Mouse (Mus musculus) neural tube, embryonic 13.5 days (tissue): ENCODE measurements around the gene Akt1. TPM values are rescaled to one million over a fixed set of nuclear protein-coding genes. Genes with fewer than 3 reads are reported as not detected.

Experiments
- ATAC-seq: fragments of 200-750 bp; cut with Nextera tagmentation; 2 replicates; pipeline ENCODE4 v1.8.0; 2017; ENCODE audit warnings: low read depth, mild to moderate bottlenecking, moderate TSS enrichment, moderate library complexity
- H3K27ac ChIP-seq: fragments of 300-500 bp; sonication (generic); replicated peaks from 2 replicates; pipeline ENCODE4 v1.5.1; 2015; ENCODE audit warnings: moderate library complexity, mild to moderate bottlenecking, inconsistent platforms
- H3K27me3 ChIP-seq: fragments of 300-500 bp; sonication (generic); 2 replicates; pipeline ENCODE4 v1.6.1; 2015; ENCODE audit warnings: mild to moderate bottlenecking, inconsistent platforms
- H3K36me3 ChIP-seq: fragments of 300-500 bp; sonication (generic); 2 replicates; pipeline ENCODE4 v1.6.1; 2015; ENCODE audit warnings: mild to moderate bottlenecking, inconsistent platforms
- H3K4me1 ChIP-seq: fragments of 300-500 bp; sonication (generic); replicated peaks from 2 replicates; pipeline ENCODE4 v1.6.1; 2015; ENCODE audit warnings: inconsistent platforms
- H3K4me2 ChIP-seq: fragments of 300-500 bp; sonication (generic); 2 replicates; pipeline ENCODE4 v1.6.1; 2015; ENCODE audit warnings: inconsistent platforms, mild to moderate bottlenecking, moderate library complexity
- H3K4me3 ChIP-seq: fragments of 300-500 bp; sonication (generic); 2 replicates; pipeline ENCODE4 v1.5.1; 2015; ENCODE audit warnings: mild to moderate bottlenecking, inconsistent platforms
- H3K9ac ChIP-seq: fragments of 300-500 bp; sonication (generic); 2 replicates; pipeline ENCODE4 v1.6.1; 2015; ENCODE audit warnings: moderate library complexity, mild to moderate bottlenecking, inconsistent platforms
- H3K9me3 ChIP-seq: fragments of 300-500 bp; sonication (generic); 2 replicates; pipeline ENCODE4 v1.6.1; 2016; ENCODE audit warnings: inconsistent platforms
- WGBS: fragments of 180-500 bp; shearing (Covaris S2); methylation state at CpG from one replicate; pipeline ENCODE4 v1.1.7; 2015; 5-methylcytosine and 5-hydroxymethylcytosine counted together
- polyA plus RNA-seq: library from polyadenylated mRNA; unstranded; fragments of >200 nt; fragmentation: Nextera tagmentation; extraction: Ambion mirVana; gene quantifications from 2 replicates; pipeline ENCODE4 v1.2.1, GENCODE M21; 2015

The Akt1 gene
- polyA plus RNA-seq, 1 experiment from 2014 or later = 101 TPM

DNA sequence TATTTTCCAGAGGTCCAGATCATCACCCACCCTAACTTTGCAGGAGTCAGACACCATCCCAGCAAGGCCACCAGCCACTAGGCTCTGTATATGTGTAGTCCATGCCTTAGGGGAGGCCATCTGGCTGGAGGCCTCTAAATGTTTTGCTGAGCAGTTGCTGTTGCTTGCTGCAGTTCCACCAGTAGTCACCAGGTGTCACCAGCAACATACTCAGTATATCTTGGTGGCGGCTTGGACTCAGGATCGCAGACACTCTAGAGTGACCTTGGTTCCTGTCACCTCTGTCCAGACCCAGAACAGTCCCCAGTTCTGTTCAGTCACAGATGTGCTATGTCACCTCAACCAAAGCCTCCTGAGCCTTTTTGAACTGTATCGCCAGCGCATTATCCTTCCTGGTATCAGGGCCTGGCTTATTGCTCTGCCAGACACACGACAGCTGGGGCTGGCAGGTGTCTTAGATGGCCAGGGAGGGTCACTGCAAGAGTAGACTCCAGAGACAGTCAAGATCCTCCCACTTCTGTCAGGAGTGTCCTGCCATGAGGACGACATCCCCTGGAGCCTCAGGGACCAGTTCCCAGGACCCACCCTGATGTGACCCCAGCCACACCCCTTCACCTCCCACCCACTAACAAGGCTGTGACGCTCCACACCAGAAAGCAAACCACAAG lies 21.4 kb downstream of the Akt1 start:
- peak; percentile 51; the same call in 1 of the 2 replicates for ATAC-seq
- H3K36me3 ChIP-seq = peaks cover 96% of the 10 kb centered on the region
- no peak overlapping the region; the same call in 1 of the 2 replicates for H3K27ac ChIP-seq
- H3K9me3 ChIP-seq = no peaks in the 10 kb centered on the region
- H3K4me2 ChIP-seq = no peak overlapping the region
- WGBS = 48% methylated on average over 7 of the region's 7 CpGs
- no peak overlapping the region for H3K9ac ChIP-seq
- H3K4me1 ChIP-seq = peaks cover 12% of the 10 kb centered on the region
- H3K27me3 ChIP-seq = no peaks in the 10 kb centered on the region
- no peak overlapping the region for H3K4me3 ChIP-seq

DNA sequence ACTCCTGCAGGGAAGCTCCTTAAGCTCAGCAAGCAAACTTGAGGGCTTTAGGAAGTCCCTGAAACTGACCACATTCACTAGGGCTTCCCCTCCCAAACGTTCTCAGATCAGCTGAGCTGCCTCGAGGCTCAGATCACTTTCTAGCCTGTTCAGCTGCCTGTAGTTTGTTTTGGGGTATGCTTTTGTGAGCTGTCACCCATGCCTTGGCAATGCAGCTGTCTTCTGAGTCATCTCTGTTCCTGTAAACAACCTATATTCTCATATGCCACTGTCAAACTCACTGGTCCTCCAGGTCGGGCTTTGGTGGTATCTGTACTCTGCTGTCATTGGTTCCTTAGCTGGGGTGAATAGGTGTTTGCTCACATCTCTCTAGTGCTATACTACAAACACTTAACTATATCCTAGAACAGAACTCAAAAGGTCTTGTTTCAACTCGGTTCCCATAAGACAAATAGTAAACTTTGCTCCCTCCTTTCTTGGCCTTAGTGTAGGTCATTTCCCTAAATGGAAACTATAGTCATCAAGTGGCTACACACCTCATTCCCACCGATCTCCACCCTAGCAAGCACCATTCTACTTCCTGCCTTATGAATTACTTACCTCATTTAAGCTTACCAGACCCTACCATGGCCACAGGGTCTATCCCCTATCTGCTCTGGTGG lies 22.8 kb downstream of the Akt1 start:
- peaks cover 13% of the 10 kb centered on the region for H3K4me1 ChIP-seq
- no peak overlapping the region for H3K4me3 ChIP-seq
- H3K4me2 ChIP-seq = no peak overlapping the region
- H3K27ac ChIP-seq = no peak overlapping the region
- no peak for ATAC-seq
- H3K36me3 ChIP-seq = peaks cover 95% of the 10 kb centered on the region
- no peaks in the 10 kb centered on the region for H3K27me3 ChIP-seq
- no peak overlapping the region for H3K9ac ChIP-seq
- no peaks in the 10 kb centered on the region for H3K9me3 ChIP-seq
- 84% methylated on average over 5 of the region's 5 CpGs for WGBS

DNA sequence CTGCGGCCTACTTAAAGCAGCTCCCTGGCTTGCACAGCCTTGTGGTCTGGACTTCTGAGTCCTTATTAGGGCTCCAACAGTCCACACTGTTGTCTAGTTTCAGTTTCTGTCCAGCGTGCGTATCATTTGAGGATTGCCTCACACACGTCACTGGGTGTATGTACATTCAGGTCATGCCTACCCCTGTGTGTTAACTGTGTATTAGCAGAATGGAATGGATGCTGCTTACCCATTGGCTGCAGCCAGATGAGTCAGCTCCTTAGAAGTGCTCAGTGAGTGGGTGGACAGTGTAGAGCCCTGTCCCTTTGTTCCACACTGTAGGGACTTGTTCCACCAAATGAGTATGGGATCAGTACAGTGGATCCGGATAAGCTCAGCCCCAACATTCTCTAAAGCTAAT lies 26.6 kb downstream of the Akt1 start:
- Histone ChIP-seq H3K4me2 (no peak overlapping the region), H3K9me3 (no peaks in the 10 kb centered on the region), H3K27ac (no peak overlapping the region), H3K27me3 (no peaks in the 10 kb centered on the region), H3K36me3 (peaks cover 58% of the 10 kb centered on the region), H3K9ac (no peak overlapping the region), H3K4me1 (peaks cover 28% of the 10 kb centered on the region), H3K4me3 (no peak overlapping the region)
- no peak for ATAC-seq
- WGBS = 98% methylated on average over 5 of the region's 5 CpGs

DNA sequence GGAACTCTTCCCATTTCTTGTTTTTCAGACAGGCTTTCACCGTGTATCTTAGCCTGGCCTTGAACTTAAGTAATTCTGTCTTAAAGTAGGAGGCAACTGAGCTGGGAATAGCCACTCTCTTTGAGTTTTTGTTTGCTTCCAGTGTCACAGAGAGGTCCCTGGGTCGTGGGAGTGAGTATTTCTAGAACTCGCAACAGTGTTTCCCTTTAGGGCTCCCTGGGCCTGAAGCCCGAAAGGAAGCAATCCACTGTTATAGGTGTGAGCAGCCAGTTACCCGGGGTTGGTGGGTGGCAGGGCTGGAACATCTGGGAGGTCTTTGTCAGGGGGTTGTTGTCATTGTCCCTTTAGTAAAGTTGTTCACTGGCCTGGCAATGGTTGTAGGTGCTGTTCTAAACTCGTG lies 28.5 kb downstream of the Akt1 start:
- no peak overlapping the region for H3K27ac ChIP-seq
- ATAC-seq = no peak
- H3K4me3 ChIP-seq = peak overlapping the region; percentile 69
- H3K4me2 ChIP-seq = peak overlapping the region; percentile 93
- H3K4me1 ChIP-seq = peaks cover 28% of the 10 kb centered on the region
- H3K36me3 ChIP-seq = peaks cover 41% of the 10 kb centered on the region
- 48% methylated on average over 6 of the region's 6 CpGs for WGBS
- no peaks in the 10 kb centered on the region for H3K9me3 ChIP-seq
- no peaks in the 10 kb centered on the region for H3K27me3 ChIP-seq
- H3K9ac ChIP-seq = peak overlapping the region; percentile 76

DNA sequence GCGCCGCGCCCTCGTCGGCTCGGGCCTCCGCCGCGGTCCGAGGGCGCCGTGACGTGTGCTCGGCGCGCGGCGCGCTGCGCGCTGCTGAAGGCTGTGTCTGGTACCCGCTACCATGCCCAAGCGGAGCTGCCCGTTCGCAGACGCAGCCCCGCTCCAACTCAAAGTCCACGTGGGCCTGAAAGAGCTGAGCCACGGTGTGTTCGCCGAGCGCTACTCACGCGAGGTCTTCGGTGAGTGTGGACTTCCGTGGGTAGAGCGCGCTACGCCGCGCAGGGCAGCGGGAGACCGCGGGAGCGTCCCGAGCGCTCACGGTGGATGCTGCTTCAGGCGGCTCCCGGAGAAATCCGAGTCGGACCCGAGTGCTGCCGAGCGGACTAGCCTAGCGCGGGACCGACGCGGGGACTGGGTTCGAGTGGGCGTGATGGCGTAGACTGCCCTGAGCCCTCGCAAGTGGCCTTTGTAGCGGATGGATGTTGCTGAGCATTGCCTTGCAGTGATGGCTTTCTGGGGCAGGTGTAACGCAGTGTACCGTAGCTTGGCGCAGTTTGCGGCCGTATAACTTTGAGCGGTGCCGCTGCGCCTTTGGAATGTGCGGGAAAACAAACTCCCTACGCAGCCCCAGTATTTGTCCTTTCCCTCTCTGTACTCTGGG lies 29.7 kb downstream of the Akt1 start:
- H3K9ac ChIP-seq = peak overlapping the region; percentile 76
- ATAC-seq = no peak
- H3K4me3 ChIP-seq = peak overlapping the region; percentile 69
- H3K4me2 ChIP-seq = peak overlapping the region; percentile 93
- peaks cover 28% of the 10 kb centered on the region for H3K4me1 ChIP-seq
- WGBS = under 1% methylated on average over 75 of the region's 75 CpGs
- H3K27me3 ChIP-seq = no peaks in the 10 kb centered on the region
- peaks cover 29% of the 10 kb centered on the region for H3K36me3 ChIP-seq
- no peaks in the 10 kb centered on the region for H3K9me3 ChIP-seq
- H3K27ac ChIP-seq = peak overlapping the region; percentile 82

DNA sequence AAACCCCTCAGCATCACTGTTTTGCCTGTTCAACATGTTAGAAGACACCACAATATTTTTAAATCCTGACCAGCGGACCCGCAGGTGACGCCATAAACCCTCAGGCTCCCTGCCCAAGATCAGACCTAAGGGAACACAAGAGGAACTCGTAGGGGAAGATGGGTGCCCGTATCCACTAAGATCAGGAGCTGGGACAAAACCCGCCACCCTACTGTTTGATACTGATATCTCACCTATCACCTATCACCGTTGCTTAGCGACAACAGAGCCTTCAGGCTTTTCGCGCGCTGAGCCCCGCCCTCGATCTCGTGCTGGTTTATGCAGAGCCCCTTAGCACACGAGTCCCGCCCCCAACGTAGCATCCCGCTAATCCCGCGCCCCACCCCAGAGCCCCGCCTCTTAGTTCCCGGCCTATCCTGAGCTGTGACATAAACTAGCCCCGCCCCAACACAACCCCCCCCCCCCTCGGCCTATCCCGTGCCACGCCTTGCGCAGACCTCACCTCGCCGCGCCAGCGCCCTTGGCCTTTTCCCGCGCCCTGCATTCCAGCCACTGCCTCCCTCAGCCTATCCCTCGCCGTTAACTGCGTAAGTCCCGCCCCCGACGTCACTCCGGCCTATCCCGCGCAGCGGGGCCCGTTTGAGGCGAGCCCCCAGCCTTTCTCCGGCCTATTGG lies 30.4 kb downstream of the Akt1 start, which contains the start of gene Siva1:
Gene Siva1, plus strand, starts transcription at position 500 of the 675 bp plus-strand sequence.
- ATAC-seq = peak; percentile 98
- H3K4me1 ChIP-seq = peaks cover 28% of the 10 kb centered on the region
- peak within 1 kb of the TSS; percentile 69 for H3K4me3 ChIP-seq
- H3K27ac ChIP-seq = peak within 1 kb of the TSS; percentile 82
- H3K9ac ChIP-seq = peak within 1 kb of the TSS; percentile 76
- peaks cover 22% of the 10 kb centered on the region for H3K36me3 ChIP-seq
- H3K4me2 ChIP-seq = peak within 1 kb of the TSS; percentile 93
- no peaks in the 10 kb centered on the region for H3K27me3 ChIP-seq
- no peaks in the 10 kb centered on the region for H3K9me3 ChIP-seq
- WGBS = 1% methylated on average over 46 of the region's 46 CpGs

DNA sequence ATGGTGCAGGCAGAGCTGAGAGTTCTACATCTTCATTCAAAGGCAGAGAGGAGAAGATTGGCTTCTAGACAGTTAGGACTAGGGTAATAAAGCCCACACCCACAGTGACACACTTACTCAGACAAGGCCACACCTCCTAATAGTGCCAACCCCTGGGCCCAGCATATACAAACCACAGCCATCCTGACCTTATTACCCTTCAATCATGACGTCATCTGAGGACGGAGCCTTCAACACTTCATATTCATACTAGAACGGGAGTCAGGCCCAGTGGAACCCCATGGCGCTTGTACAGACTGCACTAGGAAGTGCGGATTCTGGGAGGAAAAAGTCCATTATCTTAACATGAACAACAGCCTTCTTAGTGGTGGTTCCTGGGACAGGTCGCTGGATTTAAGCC lies 31.6 kb downstream of the Akt1 start:
- 93% methylated on average over 6 of the region's 6 CpGs for WGBS
- ATAC-seq = no peak

DNA sequence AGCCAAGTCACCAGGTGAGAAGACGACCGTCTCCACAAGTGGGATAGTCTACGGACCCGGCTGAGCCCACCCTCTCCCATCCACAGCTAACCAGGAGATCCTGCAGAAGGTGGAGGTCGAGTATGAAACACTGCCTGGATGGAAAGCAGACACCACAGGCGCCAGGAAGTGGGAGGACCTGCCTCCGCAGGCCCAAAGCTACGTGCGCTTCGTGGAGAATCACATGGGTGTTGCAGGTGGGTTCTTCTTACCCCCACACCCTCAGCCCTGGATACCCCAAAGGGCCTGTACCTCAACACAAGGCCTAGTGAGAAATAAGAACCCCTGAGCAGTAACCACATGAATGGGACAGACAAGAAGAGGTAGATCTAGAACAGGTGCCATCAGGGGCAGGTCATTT lies 35.2 kb downstream of the Akt1 start:
- no peak overlapping the region for H3K4me3 ChIP-seq
- H3K27me3 ChIP-seq = no peaks in the 10 kb centered on the region
- no peak overlapping the region for H3K4me2 ChIP-seq
- ATAC-seq = no peak
- no peaks in the 10 kb centered on the region for H3K36me3 ChIP-seq
- 89% methylated on average over 10 of the region's 10 CpGs for WGBS
- H3K9me3 ChIP-seq = no peaks in the 10 kb centered on the region
- H3K27ac ChIP-seq = no peak overlapping the region
- no peak overlapping the region for H3K9ac ChIP-seq
- H3K4me1 ChIP-seq = peaks cover 9% of the 10 kb centered on the region

More for the DNA sequence above, 31.6 kb downstream of the Akt1 start:
- no peaks in the 10 kb centered on the region for H3K27me3 ChIP-seq
- peaks cover 28% of the 10 kb centered on the region for H3K4me1 ChIP-seq
- H3K36me3 ChIP-seq = peaks cover 11% of the 10 kb centered on the region
- no peak overlapping the region for H3K9ac ChIP-seq
- no peak overlapping the region for H3K4me2 ChIP-seq
- no peak overlapping the region for H3K27ac ChIP-seq
- no peaks in the 10 kb centered on the region for H3K9me3 ChIP-seq
- H3K4me3 ChIP-seq = no peak overlapping the region

DNA sequence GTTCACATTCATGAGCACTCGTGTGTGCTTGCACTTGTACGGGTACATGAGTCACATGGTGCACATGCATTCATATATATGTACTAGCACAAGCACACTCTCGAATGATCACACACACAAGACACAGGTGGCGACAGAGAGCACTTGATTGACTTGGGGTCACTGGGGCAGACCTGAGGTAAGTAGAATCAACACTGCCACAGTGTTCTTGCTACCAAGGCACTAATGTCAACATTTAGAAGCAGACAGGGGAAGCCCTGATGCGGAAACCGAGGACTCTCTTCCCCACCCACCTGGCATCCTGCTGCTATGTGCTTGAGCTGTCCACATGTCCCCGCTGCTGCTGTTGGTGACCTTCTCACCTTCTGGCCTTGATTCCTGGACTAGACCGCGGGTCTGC lies 41.0 kb downstream of the Akt1 start:
- H3K27me3 ChIP-seq = no peaks in the 10 kb centered on the region
- H3K36me3 ChIP-seq = no peaks in the 10 kb centered on the region
- no peak overlapping the region for H3K4me3 ChIP-seq
- H3K4me2 ChIP-seq = no peak overlapping the region
- no peak for ATAC-seq
- no peak overlapping the region for H3K9ac ChIP-seq
- 78% methylated on average over 9 of the region's 9 CpGs for WGBS
- no peak overlapping the region for H3K27ac ChIP-seq
- H3K9me3 ChIP-seq = no peaks in the 10 kb centered on the region
- peaks cover 7% of the 10 kb centered on the region for H3K4me1 ChIP-seq

DNA sequence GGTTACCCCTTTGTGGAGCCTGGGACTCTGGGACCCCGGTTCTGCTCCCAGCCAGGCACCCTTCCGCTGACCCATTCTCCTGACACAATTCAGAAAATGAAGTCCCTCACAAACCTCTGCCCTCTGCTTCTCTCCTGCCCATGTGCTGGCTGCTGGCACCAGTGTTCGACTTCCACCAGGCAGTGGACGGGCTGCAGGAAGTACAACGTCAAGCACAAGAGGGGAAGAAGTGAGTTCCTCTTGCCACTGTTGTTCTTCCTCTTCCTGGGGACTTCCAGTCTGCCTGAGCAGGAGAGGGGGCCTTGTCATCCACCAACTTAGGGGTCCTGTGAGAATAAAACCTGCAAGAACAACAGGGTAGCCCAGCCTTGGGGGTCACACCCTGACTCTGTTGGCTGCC lies 41.8 kb downstream of the Akt1 start:
- Histone ChIP-seq H3K27me3 (no peaks in the 10 kb centered on the region), H3K9me3 (no peaks in the 10 kb centered on the region), H3K9ac (no peak overlapping the region), H3K4me1 (peaks cover 9% of the 10 kb centered on the region), H3K27ac (no peak overlapping the region), H3K4me2 (no peak overlapping the region), H3K4me3 (no peak overlapping the region), H3K36me3 (no peaks in the 10 kb centered on the region)
- ATAC-seq = no peak
- 79% methylated on average over 5 of the region's 5 CpGs for WGBS

DNA sequence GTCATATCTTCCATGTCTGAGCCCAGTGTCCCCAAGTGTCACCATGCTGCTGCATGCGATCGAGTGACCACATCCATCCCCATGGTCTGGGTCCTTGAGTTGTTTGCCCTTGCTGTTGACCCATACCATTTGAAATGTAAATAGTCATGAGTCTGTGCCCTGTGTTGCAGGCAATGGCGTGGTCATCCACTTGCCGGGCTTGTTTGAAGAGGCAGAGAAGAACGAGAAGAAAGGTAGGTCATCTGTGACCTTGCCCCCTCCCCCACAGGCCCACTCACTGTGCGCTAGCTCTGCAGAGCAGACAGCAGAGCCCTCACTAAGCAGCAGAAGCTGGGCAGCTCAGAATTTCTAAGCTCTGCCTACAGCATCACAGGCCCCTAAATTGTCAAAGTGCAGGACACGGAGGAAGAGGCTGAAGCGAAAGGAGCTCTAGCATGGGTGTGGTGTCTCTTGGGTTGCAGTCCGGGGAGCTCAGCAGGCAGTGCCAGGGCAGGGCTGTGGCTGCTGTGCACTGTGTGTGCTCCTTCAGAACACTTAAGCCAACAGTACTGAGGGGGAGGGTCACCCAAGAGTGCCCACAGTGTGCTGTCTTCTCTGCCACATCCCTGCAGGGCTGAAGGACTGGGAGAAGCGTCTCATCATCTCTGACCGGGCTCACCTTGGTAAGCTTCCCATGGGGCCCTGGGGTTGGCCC lies 42.5 kb downstream of the Akt1 start:
- Histone ChIP-seq H3K4me3 (no peak overlapping the region), H3K36me3 (no peaks in the 10 kb centered on the region), H3K9ac (no peak overlapping the region), H3K9me3 (no peaks in the 10 kb centered on the region), H3K4me2 (no peak overlapping the region), H3K27me3 (no peaks in the 10 kb centered on the region), H3K4me1 (peaks cover 9% of the 10 kb centered on the region), H3K27ac (no peak overlapping the region)
- 80% methylated on average over 11 of the region's 11 CpGs for WGBS
- ATAC-seq = no peak
